Mouse (Mus musculus) frontal cortex, adult (tissue): ENCODE measurements around the gene Ddx52.
A peak's percentile ranks its signal among the peaks of the same experiment; 100 is the strongest.

Source experiments
- ATAC-seq: cut with Nextera tagmentation; 2 replicates; pipeline ENCODE4 v1.9.2; 2017; ENCODE audit warnings: mild to moderate bottlenecking, moderate library complexity, mixed read lengths; ENCODE audit not compliant: low TSS enrichment

The Ddx52 gene

DNA sequence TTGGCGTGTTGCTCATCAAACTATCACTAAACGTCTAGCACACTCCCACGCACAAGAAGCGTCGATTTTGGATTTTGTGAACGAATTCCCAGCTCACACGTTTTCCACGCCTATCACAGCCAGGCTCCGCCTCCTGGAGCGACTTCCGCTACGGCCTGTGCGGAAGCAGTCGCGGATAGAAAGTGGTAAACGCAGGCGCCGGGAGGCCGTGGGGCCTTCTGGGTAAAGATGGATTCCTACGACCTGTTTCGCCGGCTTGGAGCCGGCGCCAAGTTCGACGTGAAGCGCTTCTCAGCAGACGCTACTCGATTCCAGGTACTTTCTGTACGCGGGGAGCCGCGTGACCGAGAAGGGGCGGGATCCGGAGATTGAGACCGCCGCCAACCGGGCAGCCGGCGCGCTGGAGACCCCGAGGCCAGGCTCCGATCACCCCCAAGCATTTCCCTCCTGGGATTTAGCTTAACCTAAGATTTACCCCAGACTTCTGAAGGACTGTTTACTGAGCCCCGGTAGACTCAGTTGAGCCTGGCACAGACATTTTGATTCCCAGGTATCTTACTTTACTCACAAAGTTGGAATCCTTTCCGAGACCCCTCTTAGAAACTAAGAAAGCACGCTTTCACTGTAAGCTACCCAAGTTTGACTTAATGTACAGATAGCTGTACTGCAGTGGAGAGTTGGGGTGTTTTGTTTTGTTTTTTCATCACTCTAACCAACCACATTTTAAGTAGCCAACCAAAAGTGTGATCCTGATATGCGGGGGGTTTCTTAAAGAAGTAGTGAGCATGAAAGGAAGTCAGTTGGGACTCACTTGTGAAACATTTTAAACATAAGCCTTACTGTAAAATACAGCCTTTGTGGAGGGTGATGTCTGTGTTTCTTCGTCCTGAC is at the start of gene Ddx52:
TSS of gene Ddx52 (plus strand) at position 113 of the 891 bp plus-strand sequence.
- peak; percentile 100 for ATAC-seq

DNA sequence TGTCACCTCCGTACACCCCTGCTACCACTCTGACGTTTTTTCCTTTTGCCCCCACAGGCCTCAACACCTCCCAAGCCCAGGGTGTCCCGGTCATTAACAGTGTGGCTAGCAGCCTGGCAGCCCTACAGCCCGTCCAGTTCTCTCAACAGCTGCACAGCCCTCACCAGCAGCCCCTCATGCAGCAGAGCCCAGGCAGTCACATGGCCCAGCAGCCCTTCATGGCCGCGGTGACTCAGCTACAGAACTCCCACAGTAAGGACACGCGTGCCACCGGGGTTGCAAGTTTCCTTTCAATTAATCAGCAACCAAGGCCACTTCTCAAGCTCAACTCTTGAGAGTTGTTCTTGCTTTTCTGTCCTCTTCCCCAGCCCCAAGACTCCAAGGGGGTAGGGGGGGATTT is 48.5 kb upstream of the Ddx52 start:
- ATAC-seq = no peak

GRCm38 (mm10) chr11:83896430-83897410 is 45.1 kb upstream of the Ddx52 start:
- ATAC-seq = no peak

- ATAC-seq = no peak
Observed at GRCm38 (mm10) chr11:83897569-83897968, 44.3 kb upstream of the Ddx52 start.

DNA sequence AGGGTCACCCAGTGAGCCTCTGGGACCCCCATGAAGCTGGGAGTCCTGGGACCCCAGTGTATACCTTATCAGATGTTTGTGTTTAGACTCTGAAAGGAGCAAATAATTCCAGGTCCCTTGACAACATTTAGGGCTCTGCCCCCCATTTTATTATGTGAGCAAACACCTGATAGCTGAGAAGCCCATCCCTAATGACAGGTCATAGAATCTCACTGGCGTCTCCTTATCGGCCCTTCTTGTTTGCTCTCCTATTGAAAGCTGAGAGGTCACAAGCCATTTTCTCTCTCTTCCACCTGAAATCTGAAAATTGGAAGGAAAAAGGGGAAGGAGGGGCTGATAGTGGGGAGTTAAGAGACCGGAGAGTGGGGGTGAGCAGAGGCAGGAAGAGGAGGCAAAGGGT is 39.0 kb upstream of the Ddx52 start:
- no peak for ATAC-seq

DNA sequence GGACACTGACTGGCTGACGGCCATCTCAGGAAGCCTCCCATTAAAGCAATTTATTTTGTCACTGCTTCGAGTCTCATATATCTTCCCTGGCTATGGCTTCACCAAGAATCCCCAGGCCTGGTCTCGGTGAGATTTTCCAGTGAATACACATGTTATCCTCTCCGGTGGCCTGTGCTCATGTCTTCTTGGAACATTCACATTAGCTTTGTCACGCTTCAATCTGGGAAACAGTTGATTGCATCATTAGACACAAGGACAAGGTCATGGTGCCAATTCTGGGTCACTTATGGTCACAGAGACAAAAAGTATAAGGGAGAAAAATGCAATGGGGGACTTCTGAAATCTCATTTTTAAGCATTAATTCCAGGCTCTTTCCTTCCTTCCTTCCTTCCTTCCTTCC is 36.1 kb upstream of the Ddx52 start:
- no peak for ATAC-seq

- ATAC-seq = no peak
Observed at GRCm38 (mm10) chr11:83908376-83908775, 33.5 kb upstream of the Ddx52 start.

- no peak for ATAC-seq
Observed at GRCm38 (mm10) chr11:83913824-83914311, 28.0 kb upstream of the Ddx52 start.

- no peak for ATAC-seq
Observed at GRCm38 (mm10) chr11:83914501-83914900, 27.4 kb upstream of the Ddx52 start.

DNA sequence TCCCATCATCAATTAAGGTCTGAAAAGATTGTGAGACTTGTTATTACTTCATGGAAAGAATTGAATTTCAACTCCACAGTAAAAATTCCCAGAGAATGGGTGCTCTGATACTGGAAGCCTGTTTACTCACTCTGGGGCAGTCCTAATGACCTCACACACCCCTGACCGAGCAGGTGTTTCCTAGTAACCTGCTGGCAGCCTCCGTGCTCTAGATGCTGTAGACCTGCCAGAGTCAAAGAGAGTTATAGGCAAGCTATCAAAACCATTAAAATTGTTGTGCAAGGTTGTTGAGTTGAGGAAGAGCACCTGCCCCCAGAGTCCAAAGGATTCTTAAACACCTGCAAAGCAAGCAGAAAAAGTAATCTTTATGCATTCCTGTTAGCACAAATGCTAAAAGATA is 19.3 kb upstream of the Ddx52 start:
- no peak for ATAC-seq

DNA sequence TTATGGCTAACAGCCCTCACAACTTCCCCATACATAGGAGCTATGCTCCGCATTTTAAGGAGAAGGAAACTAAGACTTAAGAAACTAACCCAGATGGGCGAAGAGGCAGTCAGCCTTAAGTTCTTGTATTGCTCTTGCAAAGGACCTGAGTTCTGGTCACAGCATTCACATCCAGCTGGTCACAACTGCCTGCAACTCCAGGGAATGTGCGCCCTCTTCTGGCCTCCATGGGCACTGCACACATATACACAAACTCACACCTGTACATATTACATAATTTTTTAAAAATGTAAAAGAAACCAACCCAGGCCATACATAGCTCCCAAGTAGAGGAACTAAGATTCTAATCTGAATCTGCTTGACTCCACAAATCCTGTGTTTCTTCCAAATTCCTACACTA is 14.8 kb upstream of the Ddx52 start:
- no peak for ATAC-seq

DNA sequence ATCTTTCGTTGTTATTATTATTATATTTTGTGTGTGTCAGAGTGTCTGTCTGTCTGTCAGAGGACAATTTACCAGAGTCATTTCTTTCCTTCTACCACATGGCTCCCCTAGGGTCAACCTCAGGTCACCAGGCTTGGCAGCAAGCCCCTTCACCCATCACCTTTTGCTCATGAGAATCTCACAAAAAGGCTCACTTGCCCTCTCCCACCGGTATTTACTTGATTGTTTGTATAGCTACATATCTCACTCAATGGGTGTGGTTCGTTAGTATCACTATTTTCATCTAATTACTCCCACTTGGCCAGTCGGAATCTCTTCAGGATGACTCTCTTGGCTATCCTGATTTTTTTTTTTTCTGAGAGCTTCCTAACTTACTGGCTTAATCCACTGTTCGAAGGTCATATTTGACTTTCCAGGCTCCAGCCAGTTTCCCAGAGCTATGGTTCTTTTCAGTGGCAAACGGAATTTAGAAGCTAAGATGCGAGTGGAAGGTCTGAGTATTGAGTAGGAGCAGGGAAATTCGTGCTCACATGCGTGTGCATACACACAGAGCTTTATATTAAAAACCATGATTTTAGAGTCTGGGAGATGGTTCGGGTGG is 9.3 kb upstream of the Ddx52 start:
- ATAC-seq = no peak

DNA sequence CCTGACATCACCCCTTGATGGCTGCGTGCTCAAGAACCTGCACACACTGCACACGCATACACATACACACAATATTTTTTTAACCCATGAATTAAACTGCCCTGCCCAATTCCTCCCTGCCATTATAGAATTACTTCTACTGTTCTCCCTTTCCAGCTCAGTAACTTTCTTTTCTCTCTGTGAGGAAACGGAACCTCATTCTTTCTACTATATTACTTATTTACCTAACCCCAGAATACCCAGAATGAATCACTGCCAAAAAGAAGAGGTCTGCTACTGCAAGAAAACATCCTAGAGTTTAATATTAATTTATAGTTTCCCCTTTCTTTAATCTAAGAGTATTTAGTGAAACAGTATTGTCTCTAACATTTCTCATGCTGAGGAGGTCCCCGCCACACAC is 8.5 kb upstream of the Ddx52 start:
- ATAC-seq = no peak

DNA sequence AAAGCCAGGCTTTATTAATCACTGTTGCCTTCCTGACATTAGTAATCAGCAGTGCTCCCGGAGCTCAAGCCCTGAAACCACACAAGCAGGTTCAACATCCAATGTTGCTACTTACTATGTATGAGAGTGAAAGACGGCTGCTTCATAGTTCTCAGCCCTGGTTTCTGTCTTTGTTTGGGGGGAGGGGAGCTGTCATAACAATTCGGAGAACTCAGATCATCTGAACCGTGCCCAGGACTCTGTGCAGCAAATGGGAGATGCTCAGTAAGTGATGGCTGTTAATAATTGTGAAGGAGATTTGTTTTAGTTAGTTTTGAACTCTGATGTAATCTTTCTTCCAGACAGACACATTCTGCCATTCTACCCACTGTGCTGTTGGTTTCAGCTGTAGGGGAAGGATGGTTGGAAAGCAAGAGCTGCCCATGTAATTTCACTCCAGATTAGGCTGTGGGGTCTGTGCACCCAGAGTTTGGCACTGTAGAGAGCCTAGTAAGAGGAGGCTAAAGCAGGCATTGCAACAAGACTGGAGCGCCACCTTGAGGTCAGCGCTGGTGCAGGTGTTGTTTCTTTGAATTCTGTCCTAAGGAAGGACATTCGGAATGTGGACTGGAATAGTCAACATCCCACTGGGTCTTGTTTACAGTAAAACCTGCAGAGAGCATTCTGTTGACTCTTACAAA is 5.7 kb upstream of the Ddx52 start:
- peak; percentile 72 for ATAC-seq

- ATAC-seq = no peak
Observed at GRCm38 (mm10) chr11:83938556-83938955, 3.3 kb upstream of the Ddx52 start.

GRCm38 (mm10) chr11:83956822-83957221 is 15.0 kb downstream of the Ddx52 start:
- ATAC-seq = no peak; the same call in 1 of the 2 replicates

DNA sequence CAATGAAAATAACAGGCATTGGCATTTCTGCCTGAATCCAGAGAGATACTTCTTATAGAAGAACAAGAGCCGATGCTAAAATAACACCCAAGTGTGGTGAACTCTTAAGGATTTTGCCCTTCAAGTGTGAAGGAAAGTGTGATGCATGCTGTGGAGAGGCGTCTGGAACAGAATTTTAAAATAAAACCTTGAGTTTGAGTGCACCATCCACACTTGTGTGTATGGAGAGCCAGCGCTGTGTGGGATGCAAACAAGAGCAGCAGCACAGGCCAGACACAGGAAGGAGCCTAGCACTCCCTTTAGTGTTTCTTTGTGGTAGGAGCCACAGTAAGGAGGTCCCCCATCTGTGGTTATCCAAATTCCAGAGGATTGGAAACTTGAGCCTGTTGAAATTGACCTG is 20.1 kb downstream of the Ddx52 start:
- peak; percentile 72 for ATAC-seq

DNA sequence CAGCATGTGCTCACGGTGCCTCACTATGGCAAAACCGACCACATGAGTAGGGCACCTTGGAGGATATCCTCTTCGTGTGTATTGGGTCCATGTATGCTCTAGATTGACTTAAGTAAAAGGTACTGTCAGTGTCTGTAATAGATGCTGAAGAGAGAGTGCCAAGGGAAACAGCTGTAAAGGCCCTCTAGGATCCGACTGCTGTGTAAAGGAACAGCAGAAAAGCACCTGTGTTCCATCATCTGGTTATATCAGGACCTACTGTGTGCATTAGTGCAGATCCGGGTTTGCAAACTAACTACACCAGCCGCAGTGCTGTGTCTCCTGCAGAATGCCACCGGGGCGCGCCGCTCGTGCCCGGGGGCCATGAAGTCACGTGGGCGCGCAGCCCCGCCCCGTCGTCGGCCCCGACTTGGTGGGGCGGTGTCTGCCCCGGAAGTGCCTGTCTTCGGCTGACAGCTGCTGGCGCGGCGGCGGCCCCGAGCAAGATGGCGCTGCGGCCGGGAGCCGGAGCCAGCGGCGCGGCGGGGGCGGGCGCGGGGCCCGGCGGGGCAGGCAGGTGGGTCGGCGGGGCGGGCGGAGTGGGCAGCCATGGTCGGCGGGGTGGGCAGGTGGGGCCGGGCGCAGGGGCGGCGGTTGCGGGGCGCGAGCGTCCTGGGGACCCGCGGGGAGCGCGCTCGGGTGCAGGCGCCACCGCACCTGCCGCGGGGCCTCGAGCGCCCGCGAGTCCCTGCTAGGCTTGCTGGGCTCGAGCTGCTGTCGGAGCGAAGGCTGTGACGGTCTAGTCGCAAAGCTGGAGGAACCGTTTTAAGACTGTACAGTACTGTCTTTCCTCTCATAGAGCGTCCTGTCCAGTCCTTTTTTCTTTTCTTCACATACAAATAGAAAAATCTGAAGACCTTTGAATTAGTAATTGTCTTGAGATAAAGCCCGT is 22.4 kb downstream of the Ddx52 start, which contains the start of gene Synrg:
TSS of gene Synrg (plus strand) at position 438 of the 931 bp plus-strand sequence.
- ATAC-seq = peak; percentile 89

GRCm38 (mm10) chr11:83967436-83968204 is 25.8 kb downstream of the Ddx52 start:
- no peak for ATAC-seq
